Mouse (Mus musculus) heart, postnatal 4 days (tissue): Measurements from ENCODE around the gene Urad. TPM values are rescaled to one million over a fixed set of nuclear protein-coding genes. Genes with fewer than 3 reads are reported as not detected.

ENCODE experiments used
- DNase-seq: peaks from one replicate; pipeline ENCODE4 v3.0.0; 2021
- microRNA-seq, 2 experiments: library from miRNA; unstranded; fragments of <30 nt; microRNA quantifications; one replicate each; pipeline ENCODE4 v1.2.0; 2021 to 2022
- total RNA-seq, 2 experiments: library from RNA; stranded (reverse); gene quantifications; 2 replicates each; pipeline ENCODE4 v1.2.3; 2021

Urad gene
- total RNA-seq, 2 experiments from 2014 or later: not detected

DNA sequence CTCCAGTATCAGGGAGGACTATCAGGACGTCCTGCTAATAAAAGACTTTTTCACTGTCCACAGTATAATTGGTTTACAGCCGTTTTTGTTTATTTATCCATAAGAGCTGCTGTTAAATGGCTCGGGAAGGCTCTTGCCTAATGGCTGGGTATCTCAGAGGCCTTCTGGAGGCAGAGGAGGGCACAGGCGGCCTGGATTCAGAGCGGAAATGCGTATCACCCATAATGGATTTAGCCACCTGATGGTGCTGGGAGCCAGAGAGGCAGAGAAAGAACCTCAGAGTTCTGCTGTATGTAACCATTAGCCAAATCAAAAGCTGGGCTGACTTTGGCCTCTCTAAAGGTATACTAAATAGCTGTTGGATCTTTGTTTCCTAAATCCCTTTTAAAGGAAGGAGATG is 54.8 kb downstream of the Urad start:
- DNase-seq: no peak

Small RNA genes within 50 kb of the gene (microRNA-seq; reads per million reads assigned to microRNA genes)
- gene Mir7k: 0 reads per million in 2 experiments

Other genes with a start within 250 kb of the Urad start
- gene Lnx2, start 245.9 kb downstream of the Urad start, total RNA-seq: 10 to 100 TPM; 16.5 to 16.6 TPM
- gene Polr1d, start 245.4 kb downstream of the Urad start, total RNA-seq: 10 to 100 TPM; 78.1 to 81.6 TPM
- gene Gsx1, start 133.7 kb downstream of the Urad start, total RNA-seq: not detected
- not detected for gene Pdx1, start 52.5 kb downstream of the Urad start, total RNA-seq
- not detected for gene Cdx2, start 15.2 kb downstream of the Urad start, total RNA-seq
- not detected for gene Flt3, start 78.0 kb upstream of the Urad start, total RNA-seq
- gene Pan3, start 107.7 kb upstream of the Urad start, total RNA-seq: 10 to 100 TPM; 57.2 to 58.4 TPM